Mouse (Mus musculus): ENCODE data around the gene Atp2b4.

GRCm38 (mm10) chr1:133695901-133696300, 104.9 kb downstream of the Atp2b4 start:
- TF ChIP-seq CTCF (IDR thresholded peaks at IDR 0.05; ENCODE audit: low read depth, low read length) (no peak), POLR2A (IDR thresholded peaks at IDR 0.05; ENCODE audit: extremely low read depth, insufficient read depth, low read length) (no peak)
